Mouse (Mus musculus): ENCODE results near the gene Zfp335.
"Not testable (repeated sequence)": the region's sequence is repeated elsewhere in the genome, so short reads cannot be mapped to it uniquely, and the experiment has no call there.

Zfp335 gene

GRCm38 (mm10) chr2:164866741-164867551, 44.6 kb downstream of the Zfp335 start:
- DNase-seq = no peak

- no peak for DNase-seq
These were observed 47.0 kb downstream of the Zfp335 start for GRCm38 (mm10) chr2:164864593-164864992.

- not testable (repeated sequence) for DNase-seq
These were observed 48.1 kb downstream of the Zfp335 start for GRCm38 (mm10) chr2:164863411-164863810.

- DNase-seq = no peak
These were observed 49.2 kb downstream of the Zfp335 start for GRCm38 (mm10) chr2:164862179-164862861.

GRCm38 (mm10) chr2:164861094-164861493, 50.5 kb downstream of the Zfp335 start:
- no peak for DNase-seq

- no peak for DNase-seq
These were observed 51.7 kb downstream of the Zfp335 start for GRCm38 (mm10) chr2:164859640-164860432.

GRCm38 (mm10) chr2:164859155-164859554, 52.4 kb downstream of the Zfp335 start:
- no peak for DNase-seq

GRCm38 (mm10) chr2:164857842-164858553, 53.6 kb downstream of the Zfp335 start:
- DNase-seq = no peak

- DNase-seq = peak in 1 of 2 experiments; percentile 35
These were observed 54.3 kb downstream of the Zfp335 start, which contains the start of gene Pltp for GRCm38 (mm10) chr2:164857101-164857821. Pltp (minus strand) TSS chr2:164857711.

GRCm38 (mm10) chr2:164856309-164857100, 55.1 kb downstream of the Zfp335 start:
- peak; percentile 39 to 58 for DNase-seq

GRCm38 (mm10) chr2:164855572-164855971, 56.0 kb downstream of the Zfp335 start:
- not testable (repeated sequence) for DNase-seq

GRCm38 (mm10) chr2:164850061-164850460, 61.5 kb downstream of the Zfp335 start:
- no peak for DNase-seq

GRCm38 (mm10) chr2:164845782-164846181, 65.8 kb downstream of the Zfp335 start:
- no peak for DNase-seq
